Mouse (Mus musculus) embryonic facial prominence, embryonic 12.5 days (tissue): Measurements from ENCODE around the gene Lrrc32. TPM values are rescaled to one million over a fixed set of nuclear protein-coding genes. Genes with fewer than 3 reads are reported as not detected.

ENCODE experiments used
- ATAC-seq: fragments of 200-750 bp; cut with Nextera tagmentation; 2 replicates; pipeline ENCODE4 v1.8.0; 2017; ENCODE audit not compliant: insufficient number of reproducible peaks, insufficient read depth, low FRiP score, low TSS enrichment
- H3K27ac ChIP-seq: fragments of 300-500 bp; sonication (generic); 2 replicates; pipeline ENCODE4 v1.5.1; 2016; ENCODE audit warnings: mild to moderate bottlenecking
- H3K27me3 ChIP-seq: fragments of 300-500 bp; sonication (generic); 2 replicates; pipeline ENCODE4 v1.6.1; 2016; ENCODE audit warnings: mild to moderate bottlenecking, moderate library complexity
- H3K36me3 ChIP-seq: fragments of 300-500 bp; sonication (generic); 2 replicates; pipeline ENCODE4 v1.6.1; 2016; ENCODE audit warnings: mild to moderate bottlenecking
- H3K4me1 ChIP-seq: fragments of 300-500 bp; sonication (generic); 2 replicates; pipeline ENCODE4 v1.6.1; 2016
- H3K4me2 ChIP-seq: fragments of 300-500 bp; sonication (generic); replicated peaks from 2 replicates; pipeline ENCODE4 v1.6.1; 2016; ENCODE audit warnings: mild to moderate bottlenecking, moderate library complexity
- H3K4me3 ChIP-seq: fragments of 300-500 bp; sonication (generic); 2 replicates; pipeline ENCODE4 v1.5.1; 2016; ENCODE audit warnings: mild to moderate bottlenecking
- H3K9ac ChIP-seq: fragments of 300-500 bp; sonication (generic); 2 replicates; pipeline ENCODE4 v1.6.1; 2016; ENCODE audit warnings: mild to moderate bottlenecking, moderate library complexity
- H3K9me3 ChIP-seq: fragments of 300-500 bp; sonication (generic); 2 replicates; pipeline ENCODE4 v1.6.1; 2016; ENCODE audit warnings: mild to moderate bottlenecking, moderate library complexity
- WGBS: fragments of 180-500 bp; shearing (Covaris S2); methylation state at CpG from one replicate; pipeline ENCODE4 v1.1.7; 2016; 5-methylcytosine and 5-hydroxymethylcytosine counted together
- polyA plus RNA-seq: library from polyadenylated mRNA; unstranded; fragments of >200 nt; fragmentation: Nextera tagmentation; extraction: Ambion mirVana; gene quantifications from 2 replicates; pipeline ENCODE4 v1.2.1, GENCODE M21; 2016

Gene Lrrc32
- polyA plus RNA-seq, 1 experiment from 2014 or later, result 4.6 TPM

- Histone ChIP-seq H3K9ac (no peak overlapping the region), H3K27me3 (no peaks in the 10 kb centered on the region), H3K4me1 (peaks cover 17% of the 10 kb centered on the region), H3K4me2 (no peak overlapping the region), H3K9me3 (no peaks in the 10 kb centered on the region), H3K36me3 (no peaks in the 10 kb centered on the region), H3K4me3 (no peak overlapping the region), H3K27ac (peak overlapping the region; percentile 70)
- 27% methylated on average over 6 of the region's 6 CpGs for WGBS
- no peak for ATAC-seq
Observed at GRCm38 (mm10) chr7:98524401-98524800, 35.3 kb downstream of the Lrrc32 start.

GRCm38 (mm10) chr7:98524869-98525699, 36.0 kb downstream of the Lrrc32 start:
- WGBS, result 79% methylated on average over 6 of the region's 6 CpGs
- no peaks in the 10 kb centered on the region for H3K36me3 ChIP-seq
- H3K4me2 ChIP-seq, result no peak overlapping the region
- H3K27me3 ChIP-seq, result no peaks in the 10 kb centered on the region
- ATAC-seq, result no peak
- no peak overlapping the region for H3K9ac ChIP-seq
- no peaks in the 10 kb centered on the region for H3K9me3 ChIP-seq
- H3K4me3 ChIP-seq, result no peak overlapping the region
- H3K4me1 ChIP-seq, result peaks cover 17% of the 10 kb centered on the region
- H3K27ac ChIP-seq, result no peak overlapping the region

GRCm38 (mm10) chr7:98527085-98527484, 38.0 kb downstream of the Lrrc32 start:
- Histone ChIP-seq H3K27ac (no peak overlapping the region), H3K9ac (no peak overlapping the region), H3K36me3 (no peaks in the 10 kb centered on the region), H3K4me3 (no peak overlapping the region), H3K27me3 (no peaks in the 10 kb centered on the region), H3K4me2 (no peak overlapping the region), H3K4me1 (peaks cover 17% of the 10 kb centered on the region), H3K9me3 (no peaks in the 10 kb centered on the region)
- WGBS, result 93% methylated on average over 3 of the region's 3 CpGs
- ATAC-seq, result no peak

GRCm38 (mm10) chr7:98531612-98532011, 42.5 kb downstream of the Lrrc32 start:
- no peak overlapping the region for H3K27ac ChIP-seq
- H3K4me3 ChIP-seq, result no peak overlapping the region
- ATAC-seq, result no peak
- H3K27me3 ChIP-seq, result no peaks in the 10 kb centered on the region
- no peak overlapping the region for H3K9ac ChIP-seq
- H3K36me3 ChIP-seq, result no peaks in the 10 kb centered on the region
- no peak overlapping the region for H3K4me2 ChIP-seq
- H3K9me3 ChIP-seq, result no peaks in the 10 kb centered on the region
- no peaks in the 10 kb centered on the region for H3K4me1 ChIP-seq
- WGBS, result 72% methylated on average over 7 of the region's 7 CpGs

DNA sequence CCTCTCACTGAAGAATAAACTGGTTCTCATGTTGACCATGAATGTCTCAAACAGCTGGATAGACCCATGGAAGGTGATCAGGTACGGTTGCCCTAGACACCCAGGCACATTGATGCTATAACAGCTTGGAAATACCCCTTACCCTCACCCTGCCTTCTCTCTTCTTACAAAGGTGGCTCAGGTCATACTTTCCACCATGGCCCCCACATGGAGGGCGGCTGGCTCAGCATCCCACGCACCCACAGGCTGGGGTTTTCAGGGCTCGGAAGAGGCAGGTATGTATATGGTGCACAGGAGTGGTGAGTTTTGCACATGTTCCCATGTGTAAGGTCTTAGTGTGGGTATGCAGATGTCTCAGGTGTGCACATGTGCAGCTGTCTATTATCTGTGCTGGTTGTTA, 43.9 kb downstream of the Lrrc32 start:
- no peaks in the 10 kb centered on the region for H3K27me3 ChIP-seq
- H3K4me1 ChIP-seq, result peaks cover 9% of the 10 kb centered on the region
- H3K27ac ChIP-seq, result no peak overlapping the region
- H3K9ac ChIP-seq, result no peak overlapping the region
- no peaks in the 10 kb centered on the region for H3K36me3 ChIP-seq
- H3K9me3 ChIP-seq, result no peaks in the 10 kb centered on the region
- ATAC-seq, result no peak
- no peak overlapping the region for H3K4me2 ChIP-seq
- no peak overlapping the region for H3K4me3 ChIP-seq
- 90% methylated on average over 4 of the region's 4 CpGs for WGBS

DNA sequence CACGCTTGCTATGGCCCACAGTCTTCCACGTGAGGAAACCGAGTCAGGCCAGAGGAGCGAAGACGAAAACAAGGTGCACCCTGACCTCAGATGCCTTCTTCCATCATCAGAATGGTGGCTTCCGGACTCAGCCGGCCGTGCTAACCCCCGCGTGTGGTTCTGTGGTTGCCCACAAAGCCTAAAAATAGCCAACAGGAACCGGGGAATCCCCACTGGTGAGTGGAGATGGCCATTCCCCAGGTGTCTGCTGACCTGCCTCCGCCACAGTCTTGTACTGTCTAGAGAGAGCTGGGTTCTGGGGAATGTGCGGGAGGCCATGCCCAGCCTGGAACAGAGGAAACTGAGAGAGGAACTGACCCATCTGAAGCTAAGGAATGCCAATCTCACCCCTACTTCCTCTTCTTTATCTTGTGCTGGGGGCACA, 45.4 kb downstream of the Lrrc32 start:
- H3K9me3 ChIP-seq, result no peaks in the 10 kb centered on the region
- no peaks in the 10 kb centered on the region for H3K36me3 ChIP-seq
- no peak for ATAC-seq
- no peak overlapping the region for H3K4me2 ChIP-seq
- peaks cover 14% of the 10 kb centered on the region for H3K4me1 ChIP-seq
- 92% methylated on average over 13 of the region's 13 CpGs for WGBS
- H3K9ac ChIP-seq, result no peak overlapping the region
- H3K27ac ChIP-seq, result no peak overlapping the region
- H3K4me3 ChIP-seq, result no peak overlapping the region
- no peaks in the 10 kb centered on the region for H3K27me3 ChIP-seq

DNA sequence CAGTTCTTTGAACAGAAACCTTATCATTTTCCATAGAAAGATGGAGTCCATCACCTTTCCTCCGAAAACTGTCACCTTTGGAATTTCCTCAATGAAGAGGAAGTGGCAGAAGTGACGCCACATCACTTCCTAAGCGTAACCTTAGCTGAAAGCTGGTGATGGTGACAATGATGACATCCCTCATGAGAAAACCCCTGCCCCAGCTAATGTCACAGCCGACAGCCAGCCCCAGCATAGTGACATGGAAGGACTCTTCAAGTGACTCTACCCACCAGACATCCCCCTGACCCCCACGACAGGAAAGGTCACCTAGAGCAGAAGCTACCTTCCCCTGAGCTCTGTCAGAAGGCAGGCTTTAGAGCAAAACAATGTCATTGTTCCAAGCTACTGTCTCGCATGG, 46.1 kb downstream of the Lrrc32 start:
- Histone ChIP-seq H3K9me3 (no peaks in the 10 kb centered on the region), H3K36me3 (no peaks in the 10 kb centered on the region), H3K4me1 (peaks cover 14% of the 10 kb centered on the region), H3K27ac (no peak overlapping the region), H3K27me3 (no peaks in the 10 kb centered on the region), H3K4me3 (no peak overlapping the region), H3K4me2 (no peak overlapping the region), H3K9ac (no peak overlapping the region)
- 83% methylated on average over 6 of the region's 6 CpGs for whole genome bisulfite sequencing
- ATAC-seq, result no peak

GRCm38 (mm10) chr7:98535882-98536281, 46.8 kb downstream of the Lrrc32 start:
- H3K36me3 ChIP-seq, result no peaks in the 10 kb centered on the region
- H3K4me2 ChIP-seq, result no peak overlapping the region
- ATAC-seq, result no peak
- no peak overlapping the region for H3K4me3 ChIP-seq
- H3K9ac ChIP-seq, result no peak overlapping the region
- H3K27me3 ChIP-seq, result no peaks in the 10 kb centered on the region
- H3K4me1 ChIP-seq, result peaks cover 18% of the 10 kb centered on the region
- H3K9me3 ChIP-seq, result no peaks in the 10 kb centered on the region
- 93% methylated on average over 4 of the region's 4 CpGs for WGBS
- H3K27ac ChIP-seq, result no peak overlapping the region

DNA sequence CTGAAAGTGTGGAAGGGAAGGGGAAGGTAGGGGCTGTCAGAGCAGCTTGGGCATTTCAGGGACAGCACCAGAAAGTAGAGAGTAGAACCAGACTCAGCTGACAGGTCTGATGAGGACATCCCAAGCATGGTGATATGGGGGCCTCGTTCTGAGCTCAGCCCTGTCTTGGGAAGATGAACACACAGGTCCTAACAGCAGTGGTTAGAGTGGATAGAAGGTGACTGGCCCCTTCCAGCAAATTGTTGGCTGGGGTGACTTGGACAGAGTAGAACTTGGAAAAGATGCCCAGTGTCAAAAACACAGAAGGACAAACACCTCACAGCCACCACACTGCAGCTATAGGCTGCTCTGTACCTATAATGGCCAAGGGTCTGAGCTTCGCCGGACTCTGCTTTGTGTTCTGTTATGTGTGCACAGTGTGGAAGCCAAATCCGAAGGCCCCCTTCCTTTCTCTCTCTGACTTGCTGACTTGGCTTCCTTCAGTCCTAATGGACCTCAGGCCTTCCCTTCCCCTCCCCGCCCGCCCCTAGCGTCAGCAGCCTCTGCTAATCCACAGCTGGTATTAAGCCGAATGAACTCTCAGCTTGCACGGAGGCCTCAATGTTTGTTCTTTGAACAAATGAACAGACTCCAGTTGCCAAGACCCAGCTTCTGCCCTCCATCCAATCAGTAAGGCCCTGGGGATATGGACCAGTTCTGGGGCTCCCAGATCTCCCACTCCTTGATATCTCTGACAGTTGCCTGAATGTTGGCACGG, 48.3 kb downstream of the Lrrc32 start:
- no peaks in the 10 kb centered on the region for H3K36me3 ChIP-seq
- peaks cover 22% of the 10 kb centered on the region for H3K4me1 ChIP-seq
- peak overlapping the region; percentile 65; the same call in 1 of the 2 replicates for H3K27ac ChIP-seq
- H3K4me2 ChIP-seq, result no peak overlapping the region
- no peaks in the 10 kb centered on the region for H3K9me3 ChIP-seq
- H3K4me3 ChIP-seq, result no peak overlapping the region
- no peak overlapping the region for H3K9ac ChIP-seq
- ATAC-seq, result no peak
- H3K27me3 ChIP-seq, result no peaks in the 10 kb centered on the region
- WGBS, result 33% methylated on average over 10 of the region's 10 CpGs

- Histone ChIP-seq H3K9me3 (no peaks in the 10 kb centered on the region), H3K27ac (peak overlapping the region; percentile 65; the same call in 1 of the 2 replicates), H3K4me3 (no peak overlapping the region), H3K27me3 (no peaks in the 10 kb centered on the region), H3K36me3 (no peaks in the 10 kb centered on the region), H3K4me2 (no peak overlapping the region), H3K4me1 (peaks cover 26% of the 10 kb centered on the region), H3K9ac (no peak overlapping the region)
- no peak; the same call in 1 of the 2 replicates for ATAC-seq
- WGBS, result 39% methylated on average over 8 of the region's 8 CpGs
Observed at GRCm38 (mm10) chr7:98537967-98538573, 49.0 kb downstream of the Lrrc32 start.

GRCm38 (mm10) chr7:98540879-98541278, 51.8 kb downstream of the Lrrc32 start:
- 45% methylated on average over 2 of the region's 2 CpGs for WGBS
- no peak for ATAC-seq

More at GRCm38 (mm10) chr7:98540879-98541278, 51.8 kb downstream of the Lrrc32 start:
- Histone ChIP-seq H3K4me3 (no peak overlapping the region), H3K9me3 (no peaks in the 10 kb centered on the region), H3K36me3 (no peaks in the 10 kb centered on the region), H3K4me1 (peaks cover 26% of the 10 kb centered on the region), H3K27ac (peak overlapping the region; percentile 46), H3K4me2 (no peak overlapping the region), H3K9ac (no peak overlapping the region), H3K27me3 (no peaks in the 10 kb centered on the region)
